Mouse (Mus musculus) bone marrow, adult 2 months (tissue): ENCODE measurements around the gene Ankra2. TPM values are rescaled to one million over a fixed set of nuclear protein-coding genes. Genes with fewer than 3 reads are reported as not detected.
A peak's percentile ranks its signal among the peaks of the same experiment; 100 is the strongest.

Source experiments
- H3K27ac ChIP-seq: fragments of 200-500 bp; 2 replicates; pipeline ENCODE4 v1.5.1; 2012; ENCODE audit warnings: low read depth, mild to moderate bottlenecking, control low read depth, inconsistent platforms, low read length; ENCODE audit not compliant: control insufficient read depth, poor library complexity, insufficient read depth
- H3K4me1 ChIP-seq: fragments of 200-500 bp; 2 replicates; pipeline ENCODE4 v1.6.1; 2011; ENCODE audit warnings: low read length; ENCODE audit not compliant: control insufficient read depth, insufficient read depth
- H3K4me3 ChIP-seq: fragments of 200-500 bp; replicated peaks from 2 replicates; pipeline ENCODE3; 2011; ENCODE audit warnings: mild to moderate bottlenecking, low read depth, low read length, control low read depth; ENCODE audit not compliant: control insufficient read depth
- CTCF ChIP-seq: fragments of 200-500 bp; IDR thresholded peaks from 2 replicates; pipeline ENCODE4 v1.5.1; 2011; ENCODE audit warnings: low read length, control low read depth; ENCODE audit not compliant: control insufficient read depth, insufficient read depth
- POLR2A ChIP-seq: fragments of 200-500 bp; IDR thresholded peaks from 2 replicates; pipeline ENCODE4 v1.6.1; 2011; ENCODE audit warnings: low read depth, mild to moderate bottlenecking, control low read depth, low read length, borderline replicate concordance; ENCODE audit not compliant: control insufficient read depth
- WGBS: fragments of 180-500 bp; shearing (Covaris S2); methylation state at CpG from one replicate; pipeline ENCODE4 v1.1.7; 2018; 5-methylcytosine and 5-hydroxymethylcytosine counted together
- polyA plus RNA-seq: library from polyadenylated mRNA; stranded (reverse); fragments of >200 nt; gene quantifications from 2 replicates; pipeline ENCODE4 v1.2.4, GENCODE M21; 2011; ENCODE audit warnings: low replicate concordance; ENCODE audit not compliant: missing spikeins, insufficient read depth, insufficient read length

Ankra2 gene
- polyA plus RNA-seq, 1 experiment = 7.7 TPM

- 91% methylated on average over 9 of the region's 9 CpGs for WGBS
- H3K27ac ChIP-seq = no peak overlapping the region
- no peaks in the 10 kb centered on the region for H3K4me1 ChIP-seq
- no peak overlapping the region for H3K4me3 ChIP-seq
- TF ChIP-seq CTCF (no peak), POLR2A (no peak)
Observed at GRCm38 (mm10) chr13:98305257-98305656, 42.4 kb downstream of the Ankra2 start.

- TF ChIP-seq POLR2A = no peak
- no peak for TF ChIP-seq CTCF
- 69% methylated on average over 5 of the region's 5 CpGs for WGBS
- Histone ChIP-seq H3K27ac (no peak overlapping the region), H3K4me3 (no peak overlapping the region), H3K4me1 (no peaks in the 10 kb centered on the region)
Observed at GRCm38 (mm10) chr13:98306393-98306792, 43.5 kb downstream of the Ankra2 start.

- WGBS = 82% methylated on average over 14 of the region's 14 CpGs
- Histone ChIP-seq H3K4me1 (no peaks in the 10 kb centered on the region), H3K27ac (no peak overlapping the region), H3K4me3 (no peak overlapping the region)
- TF ChIP-seq CTCF (no peak), POLR2A (no peak)
Observed at GRCm38 (mm10) chr13:98306852-98307475, 44.1 kb downstream of the Ankra2 start.

- TF ChIP-seq CTCF (no peak), POLR2A (no peak)
- 84% methylated on average over 5 of the region's 5 CpGs for WGBS
- Histone ChIP-seq H3K4me3 (no peak overlapping the region), H3K27ac (no peak overlapping the region), H3K4me1 (no peaks in the 10 kb centered on the region)
Observed at GRCm38 (mm10) chr13:98308004-98308403, 45.1 kb downstream of the Ankra2 start.

- 87% methylated on average over 4 of the region's 4 CpGs for WGBS
- no peak overlapping the region for H3K27ac ChIP-seq
- no peak for TF ChIP-seq CTCF
- no peak for TF ChIP-seq POLR2A
- no peak overlapping the region for H3K4me3 ChIP-seq
- H3K4me1 ChIP-seq = no peaks in the 10 kb centered on the region
Observed at GRCm38 (mm10) chr13:98308724-98309123, 45.9 kb downstream of the Ankra2 start.

GRCm38 (mm10) chr13:98311597-98311996, 48.7 kb downstream of the Ankra2 start:
- H3K4me3 ChIP-seq = no peak overlapping the region
- H3K27ac ChIP-seq = no peak overlapping the region
- no peak for TF ChIP-seq POLR2A
- TF ChIP-seq CTCF = no peak
- H3K4me1 ChIP-seq = no peaks in the 10 kb centered on the region; the same call in 1 of the 2 replicates
- 88% methylated on average over 5 of the region's 5 CpGs for WGBS

GRCm38 (mm10) chr13:98313631-98314030, 50.8 kb downstream of the Ankra2 start:
- Histone ChIP-seq H3K27ac (no peak overlapping the region), H3K4me3 (no peak overlapping the region), H3K4me1 (no peaks in the 10 kb centered on the region; the same call in 1 of the 2 replicates)
- 70% methylated on average over 7 of the region's 7 CpGs for WGBS
- TF ChIP-seq POLR2A (no peak), CTCF (no peak)

GRCm38 (mm10) chr13:98315124-98315523, 52.2 kb downstream of the Ankra2 start:
- H3K4me3 ChIP-seq = no peak overlapping the region
- TF ChIP-seq POLR2A (no peak), CTCF (no peak)
- H3K4me1 ChIP-seq = no peaks in the 10 kb centered on the region; the same call in 1 of the 2 replicates
- whole genome bisulfite sequencing = 55% methylated on average over 4 of the region's 4 CpGs
- H3K27ac ChIP-seq = no peak overlapping the region

- no peak for TF ChIP-seq POLR2A
- Histone ChIP-seq H3K4me1 (no peaks in the 10 kb centered on the region; the same call in 1 of the 2 replicates), H3K4me3 (peak overlapping the region; percentile 76), H3K27ac (peak overlapping the region; percentile 94; the same call in 1 of the 2 replicates)
- WGBS = under 1% methylated on average over 17 of the region's 17 CpGs
Observed at GRCm38 (mm10) chr13:98316140-98316479, 53.2 kb downstream of the Ankra2 start.
